Mouse (Mus musculus) mesoderm, embryonic 11.5 days (tissue): ENCODE results near the gene L3mbtl1.
"Not testable (repeated sequence)": the region's sequence is repeated elsewhere in the genome, so short reads cannot be mapped to it uniquely, and the experiment has no call there.

Experiments used
- DNase-seq: peaks from one replicate; pipeline ENCODE4 v3.0.0-alpha.2; 2012; ENCODE audit warnings: low read depth, low spot score

Gene L3mbtl1

DNA sequence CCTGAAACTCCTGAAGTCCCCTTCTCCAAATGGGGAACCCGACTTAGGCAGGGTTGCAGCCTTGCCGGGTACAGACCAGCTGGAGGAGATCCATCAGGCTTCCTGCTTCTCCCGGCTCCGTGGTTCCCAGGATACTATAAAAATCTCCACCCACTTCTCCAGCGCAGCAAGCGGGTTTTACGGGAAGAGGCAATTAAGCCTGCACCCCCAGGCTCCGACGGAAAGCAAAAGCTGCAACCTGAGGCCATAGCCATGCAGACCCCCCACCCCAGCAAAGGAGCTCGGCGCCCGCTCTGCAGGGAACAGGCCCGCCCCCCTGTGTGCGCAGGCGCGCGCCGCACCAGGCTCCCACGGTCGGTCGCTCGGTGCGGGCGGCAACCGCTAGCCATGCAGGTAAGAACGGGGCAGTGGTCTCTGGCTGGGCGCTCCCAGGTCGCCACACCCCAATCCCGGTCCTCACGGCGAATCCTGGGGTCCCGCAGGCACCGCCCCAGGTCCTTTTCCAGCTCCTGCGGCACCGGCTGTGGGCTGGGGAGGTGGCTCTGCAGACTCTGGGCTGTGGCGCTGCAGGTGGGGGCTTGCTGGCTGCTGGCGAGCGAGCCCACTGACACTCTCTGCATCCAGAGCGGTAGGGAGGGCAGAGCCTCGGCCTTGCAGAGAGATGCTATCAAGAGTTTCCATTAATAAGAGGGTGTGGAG is at the start of gene L3mbtl1:
Gene L3mbtl1 (plus strand): TSS at position 325 of the 699 bp plus-strand sequence.
- no peak for DNase-seq

GRCm38 (mm10) chr2:162899256-162899655 is 44.0 kb upstream of the L3mbtl1 start:
- DNase-seq = not testable (repeated sequence)

DNA sequence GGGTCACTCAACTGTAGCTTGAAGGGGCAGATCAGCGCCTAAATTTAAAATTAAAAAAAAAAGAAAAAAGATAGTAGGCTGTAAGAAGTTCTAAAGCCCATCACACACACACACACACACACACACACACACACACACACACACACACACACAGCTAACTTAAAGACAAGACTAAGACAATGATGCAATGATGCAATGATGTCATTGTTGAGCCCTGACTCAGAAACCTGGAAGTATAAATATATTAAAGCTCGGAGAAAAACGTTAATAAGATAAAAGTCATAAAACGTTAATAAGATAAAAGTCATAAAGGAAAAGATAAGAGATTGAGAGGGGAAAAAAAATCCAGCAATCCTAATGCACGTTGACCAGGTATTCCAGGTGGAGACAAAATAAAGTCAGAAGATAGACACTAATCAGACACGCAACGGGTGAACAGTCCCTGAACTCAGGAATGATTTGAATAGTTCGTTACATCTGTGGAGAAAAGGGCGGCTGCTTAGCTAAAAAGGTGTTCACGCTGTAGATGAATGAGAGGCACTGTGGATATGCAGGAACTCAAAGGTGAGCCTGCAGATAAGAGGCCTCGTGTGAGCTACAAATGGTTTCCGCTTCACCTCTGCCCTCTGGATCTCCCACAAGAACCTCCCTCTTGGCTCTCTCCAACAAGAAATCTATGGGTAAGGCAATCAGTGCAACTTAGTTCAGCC is 43.2 kb upstream of the L3mbtl1 start:
- no peak for DNase-seq

- DNase-seq = peak; percentile 17
These were observed 42.7 kb upstream of the L3mbtl1 start for GRCm38 (mm10) chr2:162900590-162900916.

- DNase-seq = no peak
These were observed 37.4 kb upstream of the L3mbtl1 start for GRCm38 (mm10) chr2:162905902-162906301.

DNA sequence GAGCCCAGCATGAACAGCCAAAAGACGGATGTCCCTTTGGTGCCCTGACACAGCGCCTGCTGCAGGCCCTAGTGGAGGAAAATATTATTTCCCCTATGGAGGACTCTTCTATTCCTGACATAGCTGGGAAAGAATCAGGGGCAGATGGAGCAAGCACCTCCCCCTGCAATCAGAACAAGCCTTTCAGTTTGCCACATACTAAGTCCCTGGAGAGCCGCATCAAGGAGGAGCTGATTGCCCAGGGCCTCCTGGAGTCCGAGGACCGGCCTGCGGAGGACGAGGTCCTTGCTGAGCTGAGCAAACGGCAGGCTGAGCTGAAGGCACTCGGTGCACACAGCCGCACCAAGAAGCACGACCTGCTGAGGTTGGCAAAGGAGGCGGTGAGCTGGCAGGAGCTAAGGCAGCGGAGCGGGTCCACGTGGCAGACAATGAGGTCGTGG is 35.2 kb upstream of the L3mbtl1 start:
- DNase-seq = no peak

- no peak for DNase-seq
These were observed 29.2 kb upstream of the L3mbtl1 start for GRCm38 (mm10) chr2:162914040-162914439.

- DNase-seq = no peak
These were observed 28.8 kb upstream of the L3mbtl1 start for GRCm38 (mm10) chr2:162914519-162914918.

DNA sequence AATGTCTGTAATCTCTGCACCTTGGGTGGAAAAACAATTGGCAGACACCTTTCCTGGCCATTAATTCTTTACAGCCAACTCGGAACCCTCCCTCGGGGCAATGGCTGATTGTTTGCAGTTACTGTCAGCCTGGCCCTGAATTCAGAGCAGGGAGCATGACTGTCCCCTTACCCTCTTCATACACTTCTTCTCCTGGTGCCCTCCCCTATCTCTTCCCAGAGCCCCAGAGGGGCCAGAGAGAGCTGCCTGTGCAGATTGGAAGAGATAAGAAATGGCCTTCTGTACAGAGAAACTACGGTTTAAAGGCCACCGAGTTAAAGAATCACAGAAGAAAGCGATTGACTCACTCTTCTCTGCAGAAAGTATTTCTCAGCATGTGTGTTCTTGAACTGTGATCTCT is 23.3 kb upstream of the L3mbtl1 start:
- DNase-seq = no peak

DNA sequence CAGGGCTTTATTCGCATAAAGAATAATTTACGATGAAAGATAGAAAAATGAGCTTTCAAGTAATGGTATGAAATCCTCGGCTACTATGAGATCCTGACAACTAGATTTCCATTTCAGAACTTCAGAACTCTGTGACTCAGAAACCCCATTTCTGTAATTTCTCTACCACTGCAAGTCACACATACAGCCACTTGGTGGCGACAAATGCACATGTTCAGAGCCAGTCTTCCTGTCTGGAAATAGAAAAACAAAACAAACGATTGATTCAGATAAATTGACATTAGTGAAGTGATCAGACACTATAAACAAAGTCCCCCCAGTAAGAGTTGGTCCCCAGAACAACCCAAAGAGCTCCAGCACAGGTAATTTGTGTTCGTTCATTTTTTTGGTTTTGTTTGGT is 21.1 kb upstream of the L3mbtl1 start:
- peak; percentile 67 for DNase-seq

DNA sequence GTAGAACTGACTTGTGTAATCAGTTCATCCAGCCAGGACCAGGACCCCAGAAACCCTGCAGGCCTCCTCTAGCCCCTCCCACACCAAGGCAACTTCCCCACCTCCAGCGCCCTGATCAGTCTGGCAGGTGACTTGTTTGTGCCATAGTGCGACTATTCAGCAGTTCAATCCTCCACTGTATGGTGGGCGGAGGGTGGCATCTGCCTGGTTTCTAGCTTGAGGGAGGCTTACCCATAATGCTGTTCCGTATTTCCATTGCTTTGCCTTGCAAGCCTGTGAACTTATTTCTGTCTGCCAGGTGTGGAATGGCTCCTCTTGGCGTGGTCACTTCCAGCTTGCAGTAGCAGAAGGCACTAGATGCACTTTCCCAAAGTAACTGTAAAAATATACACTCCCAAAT is 20.4 kb upstream of the L3mbtl1 start:
- no peak for DNase-seq

DNA sequence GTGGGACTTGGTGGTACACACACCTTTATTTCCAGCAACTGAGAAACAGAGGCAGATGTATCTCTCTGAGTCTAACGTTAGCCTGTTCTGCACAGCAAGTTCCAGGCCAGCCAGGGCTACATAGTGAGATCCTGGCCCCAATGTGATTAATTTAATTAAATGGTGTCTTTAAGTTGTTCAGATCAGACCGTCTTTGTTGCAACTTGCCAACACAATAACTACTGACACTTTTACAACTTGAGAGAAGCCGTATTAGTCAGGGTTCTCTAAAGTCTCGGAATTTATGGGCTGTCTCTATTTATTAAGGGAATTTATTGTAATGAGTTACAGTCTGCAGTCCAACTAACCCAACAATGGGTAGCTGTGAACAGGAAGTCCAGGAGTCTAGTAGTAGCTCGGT is 19.1 kb upstream of the L3mbtl1 start:
- no peak for DNase-seq

GRCm38 (mm10) chr2:162927918-162928585 is 15.2 kb upstream of the L3mbtl1 start:
- no peak for DNase-seq

- DNase-seq = no peak
These were observed 13.6 kb upstream of the L3mbtl1 start for GRCm38 (mm10) chr2:162929704-162930103.

GRCm38 (mm10) chr2:162930516-162931122 is 12.7 kb upstream of the L3mbtl1 start:
- no peak for DNase-seq

DNA sequence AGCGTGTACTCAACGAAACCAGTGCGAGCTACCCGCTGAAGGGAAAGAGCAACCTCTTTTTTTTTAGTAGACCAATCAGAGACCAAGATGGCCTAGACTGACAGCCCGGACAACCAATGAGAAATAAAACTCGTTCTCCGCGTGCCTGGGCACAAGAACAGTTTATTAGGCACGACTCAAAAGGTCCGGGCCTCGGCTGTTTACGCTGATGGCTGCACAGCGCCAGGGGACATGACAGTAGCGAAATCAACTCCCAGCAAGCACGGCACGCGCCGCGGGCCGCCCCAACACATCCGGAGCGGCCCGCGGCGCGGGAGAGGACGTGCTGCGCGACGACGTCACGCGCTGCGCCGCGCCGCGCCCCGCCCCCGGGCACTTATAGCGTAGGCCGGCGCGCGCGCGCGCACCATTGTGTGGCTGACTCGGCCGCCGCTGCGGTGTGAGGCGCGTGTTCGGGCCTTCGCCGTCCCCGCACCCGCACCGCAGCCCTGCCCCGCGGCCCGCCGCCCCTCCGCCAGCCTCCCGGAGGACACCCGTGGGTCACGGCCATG is 12.1 kb upstream of the L3mbtl1 start, which contains the start of gene Srsf6:
Gene Srsf6 (plus strand): TSS at position 406 of the 551 bp plus-strand sequence.
- DNase-seq = peak; percentile 94

DNA sequence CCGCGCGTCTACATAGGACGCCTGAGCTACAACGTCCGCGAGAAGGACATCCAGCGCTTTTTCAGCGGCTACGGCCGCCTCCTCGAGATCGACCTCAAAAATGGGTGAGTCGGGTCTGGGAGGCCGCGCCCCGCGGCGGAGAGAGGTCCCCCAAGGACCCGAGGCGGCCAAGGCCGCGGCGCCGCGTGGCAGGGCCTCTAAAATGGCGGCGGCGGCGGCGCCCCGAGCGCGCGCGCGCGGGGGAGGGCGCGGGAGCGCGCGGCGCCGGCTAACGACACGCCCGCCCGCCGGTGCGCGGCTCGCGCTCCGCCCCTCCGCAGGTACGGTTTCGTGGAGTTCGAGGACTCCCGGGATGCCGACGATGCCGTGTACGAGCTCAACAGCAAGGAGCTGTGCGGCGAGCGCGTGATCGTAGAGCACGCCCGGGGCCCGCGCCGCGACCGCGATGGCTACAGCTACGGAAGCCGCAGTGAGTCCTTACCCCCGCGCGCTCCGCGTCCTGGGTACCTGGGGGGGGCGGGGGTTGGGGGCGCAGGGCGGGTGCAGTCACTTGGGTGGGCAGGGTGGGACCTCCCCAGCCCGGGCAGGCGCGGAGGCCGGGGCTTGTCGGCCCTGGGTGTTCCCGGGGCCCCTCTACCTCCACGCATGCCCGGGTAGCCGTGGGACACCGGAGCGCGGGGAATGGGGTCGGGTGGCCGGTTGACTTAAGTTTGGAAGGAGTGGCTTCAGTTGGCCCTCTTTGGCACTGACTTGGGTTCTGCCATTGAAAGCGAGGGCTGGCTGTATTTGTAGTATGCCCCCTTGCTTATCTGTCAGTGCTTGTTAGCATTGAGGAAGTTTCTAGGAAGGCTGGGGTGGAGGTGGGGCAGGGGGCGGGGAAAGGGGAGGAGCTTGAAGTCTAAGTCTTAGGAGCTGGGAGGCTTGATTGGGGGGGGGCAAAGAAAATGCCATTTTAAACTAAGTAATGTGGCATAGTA is 11.3 kb upstream of the L3mbtl1 start:
- peak; percentile 67 for DNase-seq

- peak; percentile 45 for DNase-seq
These were observed 10.6 kb upstream of the L3mbtl1 start for GRCm38 (mm10) chr2:162932706-162933105.

GRCm38 (mm10) chr2:162934421-162934820 is 8.9 kb upstream of the L3mbtl1 start:
- no peak for DNase-seq

GRCm38 (mm10) chr2:162935700-162936099 is 7.6 kb upstream of the L3mbtl1 start:
- DNase-seq = no peak

GRCm38 (mm10) chr2:162939562-162939961 is 3.7 kb upstream of the L3mbtl1 start:
- no peak for DNase-seq
